Mouse (Mus musculus) embryonic facial prominence, embryonic 14.5 days (tissue): ENCODE measurements around the gene Mnd1. TPM values are rescaled to one million over a fixed set of nuclear protein-coding genes. Genes with fewer than 3 reads are reported as not detected.
A peak's percentile ranks its signal among the peaks of the same experiment; 100 is the strongest.

Source experiments
- ATAC-seq: fragments of 200-750 bp; cut with Nextera tagmentation; 2 replicates; pipeline ENCODE4 v1.8.0; 2017; ENCODE audit warnings: low read depth, moderate number of reproducible peaks, moderate TSS enrichment
- DNase-seq: peaks from one replicate; pipeline ENCODE4 v3.0.0-alpha.2; 2015; ENCODE audit warnings: low spot score
- H3K27ac ChIP-seq: fragments of 300-500 bp; sonication (generic); replicated peaks from 2 replicates; pipeline ENCODE4 v1.5.1; 2014; ENCODE audit warnings: low read depth, mild to moderate bottlenecking, low read length, moderate library complexity
- H3K27me3 ChIP-seq: fragments of 300-500 bp; sonication (generic); replicated peaks from 2 replicates; pipeline ENCODE4 v1.6.1; 2014; ENCODE audit warnings: low read length; ENCODE audit not compliant: control insufficient read depth, insufficient read depth
- H3K36me3 ChIP-seq: fragments of 300-500 bp; sonication (generic); 2 replicates; pipeline ENCODE4 v1.6.1; 2014; ENCODE audit warnings: low read length, mixed read lengths; ENCODE audit not compliant: control insufficient read depth, insufficient read depth
- H3K4me1 ChIP-seq: fragments of 300-500 bp; sonication (generic); 2 replicates; pipeline ENCODE4 v1.6.1; 2014; ENCODE audit warnings: antibody characterized with exemption, low read length; ENCODE audit not compliant: control insufficient read depth, insufficient read depth
- H3K4me2 ChIP-seq: fragments of 300-500 bp; sonication (generic); 2 replicates; pipeline ENCODE4 v1.6.1; 2014; ENCODE audit warnings: low read depth, mild to moderate bottlenecking, low read length, moderate library complexity, mixed read lengths
- H3K4me3 ChIP-seq: fragments of 300-500 bp; sonication (generic); 2 replicates; pipeline ENCODE4 v1.5.1; 2014; ENCODE audit warnings: low read depth, mild to moderate bottlenecking, low read length
- H3K9ac ChIP-seq: fragments of 300-500 bp; sonication (generic); 2 replicates; pipeline ENCODE4 v1.6.1; 2014; ENCODE audit warnings: low read depth, mild to moderate bottlenecking, low read length, moderate library complexity, mixed read lengths
- H3K9me3 ChIP-seq: fragments of 300-500 bp; sonication (generic); 2 replicates; pipeline ENCODE4 v1.6.1; 2016; ENCODE audit warnings: low read length; ENCODE audit not compliant: control insufficient read depth
- WGBS: fragments of 180-500 bp; shearing (Covaris S2); extraction: QIAGEN DNeasy Blood & Tissue Kit; methylation state at CpG from one replicate; pipeline ENCODE4 v1.1.7; 2014; 5-methylcytosine and 5-hydroxymethylcytosine counted together
- polyA plus RNA-seq: library from polyadenylated mRNA; unstranded; fragments of >200 nt; fragmentation: Nextera tagmentation; extraction: Ambion mirVana; gene quantifications from 2 replicates; pipeline ENCODE4 v1.2.1, GENCODE M21; 2014

Mnd1 gene
- polyA plus RNA-seq, 1 experiment from 2014 or later: 11.8 TPM

- H3K9me3 ChIP-seq: no peaks in the 10 kb centered on the region
- H3K27me3 ChIP-seq: no peaks in the 10 kb centered on the region
- 85% methylated on average over 8 of the region's 8 CpGs for WGBS
- H3K4me1 ChIP-seq: peaks cover 11% of the 10 kb centered on the region
- H3K9ac ChIP-seq: no peak overlapping the region
- H3K27ac ChIP-seq: no peak overlapping the region
- no peak for DNase-seq
- no peak for ATAC-seq
- H3K4me3 ChIP-seq: no peak overlapping the region
- no peak overlapping the region for H3K4me2 ChIP-seq
- peaks cover 8% of the 10 kb centered on the region; the same call in 1 of the 2 replicates for H3K36me3 ChIP-seq
Measured at GRCm38 (mm10) chr3:84041739-84042138, 113.8 kb downstream of the Mnd1 start.

- Histone ChIP-seq H3K9ac (peak overlapping the region; percentile 93), H3K27ac (peak overlapping the region; percentile 89), H3K27me3 (no peaks in the 10 kb centered on the region), H3K9me3 (no peaks in the 10 kb centered on the region), H3K4me3 (peak overlapping the region; percentile 90), H3K36me3 (peaks cover 8% of the 10 kb centered on the region; the same call in 1 of the 2 replicates), H3K4me2 (peak overlapping the region; percentile 99), H3K4me1 (peaks cover 13% of the 10 kb centered on the region)
- peak; percentile 85 for DNase-seq
- 2% methylated on average over 23 of the region's 23 CpGs for WGBS
- peak; percentile 74 for ATAC-seq
Measured at GRCm38 (mm10) chr3:84040476-84041082, 115.0 kb downstream of the Mnd1 start.

- peak within 1 kb of the TSS; percentile 90 for H3K4me3 ChIP-seq
- peak; percentile 95 for DNase-seq
- no peaks in the 10 kb centered on the region for H3K27me3 ChIP-seq
- H3K36me3 ChIP-seq: peaks cover 8% of the 10 kb centered on the region; the same call in 1 of the 2 replicates
- WGBS: under 1% methylated on average over 40 of the region's 100 CpGs
- peak within 1 kb of the TSS; percentile 89 for H3K27ac ChIP-seq
- H3K9ac ChIP-seq: peak within 1 kb of the TSS; percentile 93
- peaks cover 13% of the 10 kb centered on the region for H3K4me1 ChIP-seq
- H3K4me2 ChIP-seq: peak within 1 kb of the TSS; percentile 99
- ATAC-seq: peak; percentile 95
- H3K9me3 ChIP-seq: no peaks in the 10 kb centered on the region
Measured at GRCm38 (mm10) chr3:84039646-84040475, 115.7 kb downstream of the Mnd1 start, which contains the start of gene Tmem131l. TSS of gene Tmem131l (minus strand) at chr3:84040175.

GRCm38 (mm10) chr3:84038981-84039645 lies 116.5 kb downstream of the Mnd1 start:
- Histone ChIP-seq H3K4me1 (peaks cover 13% of the 10 kb centered on the region), H3K36me3 (peaks cover 8% of the 10 kb centered on the region; the same call in 1 of the 2 replicates), H3K4me3 (peak overlapping the region; percentile 90), H3K27me3 (no peaks in the 10 kb centered on the region), H3K27ac (peak overlapping the region; percentile 89), H3K4me2 (peak overlapping the region; percentile 99), H3K9ac (peak overlapping the region; percentile 93), H3K9me3 (no peaks in the 10 kb centered on the region)
- peak; percentile 3; the same call in 1 of the 2 replicates for ATAC-seq
- peak; percentile 42 for DNase-seq
- WGBS: under 1% methylated on average over 42 of the region's 42 CpGs

GRCm38 (mm10) chr3:84038126-84038525 lies 117.5 kb downstream of the Mnd1 start:
- Histone ChIP-seq H3K4me2 (peak overlapping the region; percentile 99), H3K4me3 (peak overlapping the region; percentile 90), H3K27ac (no peak overlapping the region; the same call in 1 of the 2 replicates), H3K36me3 (peaks cover 17% of the 10 kb centered on the region; the same call in 1 of the 2 replicates), H3K9me3 (no peaks in the 10 kb centered on the region), H3K27me3 (no peaks in the 10 kb centered on the region), H3K4me1 (peaks cover 16% of the 10 kb centered on the region), H3K9ac (peak overlapping the region; percentile 93)
- DNase-seq: no peak
- 33% methylated on average over 1 of the region's 1 CpGs for WGBS
- no peak for ATAC-seq

Other genes starting within 250 kb of the Mnd1 start
- 46.5 and 61.2 TPM in 2 replicates for gene Tmem131l, start 115.6 kb downstream of the Mnd1 start, polyA plus RNA-seq
- 0.50 and 0.60 TPM in 2 replicates for gene Gm6525, start 18.3 kb upstream of the Mnd1 start, polyA plus RNA-seq
- 24.9 and 26.7 TPM in 2 replicates for gene Trim2, start 151.1 kb upstream of the Mnd1 start, polyA plus RNA-seq